Mouse (Mus musculus) common myeloid progenitor, adult 5-6 weeks (primary cell): ENCODE results near the gene Tfg. TPM values are rescaled to one million over a fixed set of nuclear protein-coding genes. Genes with fewer than 3 reads are reported as not detected.

Source experiments
- ATAC-seq: replicated peaks from 2 replicates; pipeline ENCODE4 v1.8.0; 2016; ENCODE audit warnings: low read depth, mild to moderate bottlenecking, moderate TSS enrichment, inconsistent platforms; ENCODE audit not compliant: poor library complexity, severe bottlenecking
- total RNA-seq: library from RNA; stranded (forward); fragments of 200-1000, 187-1606 nt; gene quantifications from 2 replicates; pipeline ENCODE4 v1.2.3, GENCODE M21; 2017

Tfg gene
- total RNA-seq, 1 experiment from 2014 or later, result 66.8 TPM

- ATAC-seq, result no peak
Observed at GRCm38 (mm10) chr16:56646382-56647172, 70.7 kb downstream of the Tfg start.

DNA sequence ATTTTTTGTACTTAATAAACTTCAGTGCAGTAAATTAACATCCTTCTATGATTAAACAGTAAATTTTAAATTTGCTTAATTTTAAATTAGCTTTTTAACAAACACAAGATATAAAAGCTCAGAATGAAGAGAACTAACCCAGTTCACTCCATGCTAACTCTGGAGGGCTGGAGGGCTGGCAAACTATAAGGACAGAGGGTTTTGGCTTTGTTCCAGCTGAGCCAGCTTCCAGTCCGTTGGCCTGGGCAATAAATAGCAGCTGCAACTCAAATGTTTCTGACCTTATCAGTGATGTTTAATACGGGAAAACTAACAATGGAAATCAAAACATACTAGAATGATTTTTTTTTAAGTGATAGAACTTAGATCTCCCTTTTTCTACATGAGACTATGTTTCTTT is 72.0 kb downstream of the Tfg start:
- ATAC-seq, result no peak

Other genes starting within 250 kb of the Tfg start
- gene Abi3bp, start 239.6 kb downstream of the Tfg start, total RNA-seq, result not detected in 2 replicates
- 30.0 and 33.2 TPM in 2 replicates for gene Adgrg7, start 78.4 kb upstream of the Tfg start, total RNA-seq
- not detected in 2 replicates for gene Tmem45a, start 168.7 kb upstream of the Tfg start, total RNA-seq
- gene Lnp1, start 210.6 kb upstream of the Tfg start, total RNA-seq, result not detected in 2 replicates